Mouse (Mus musculus) midbrain, embryonic 14.5 days (tissue): ENCODE measurements at regions not wholly inside any gene's neighbourhood (a gene's known extent, or its start where the extent isn't known, plus 50 kb on each side); places are given as distances from the start of the nearest gene placed in this dataset.
A peak's percentile ranks its signal among the peaks of the same experiment; 100 is the strongest.

Experiments used
- ATAC-seq: fragments of 200-750 bp; cut with Nextera tagmentation; 2 replicates; pipeline ENCODE4 v1.8.0; 2017; ENCODE audit warnings: moderate number of reproducible peaks, moderate library complexity; ENCODE audit not compliant: low FRiP score, low TSS enrichment
- DNase-seq: peaks from one replicate; pipeline ENCODE4 v3.0.0-alpha.2; 2015
- H3K27ac ChIP-seq: fragments of 300-500 bp; sonication (generic); replicated peaks from 2 replicates; pipeline ENCODE4 v1.5.1; 2014; ENCODE audit warnings: mild to moderate bottlenecking, low read depth, low read length, moderate library complexity
- H3K27me3 ChIP-seq: fragments of 300-500 bp; sonication (generic); 2 replicates; pipeline ENCODE4 v1.6.1; 2014; ENCODE audit warnings: low read length, control low read depth, mixed read lengths; ENCODE audit not compliant: control insufficient read depth, insufficient read depth
- H3K36me3 ChIP-seq: fragments of 300-500 bp; sonication (generic); 2 replicates; pipeline ENCODE4 v1.6.1; 2014; ENCODE audit warnings: low read length, control low read depth; ENCODE audit not compliant: control insufficient read depth, insufficient read depth
- H3K4me1 ChIP-seq: fragments of 300-500 bp; sonication (generic); 2 replicates; pipeline ENCODE4 v1.6.1; 2014; ENCODE audit warnings: mild to moderate bottlenecking, antibody characterized with exemption, low read length, control low read depth; ENCODE audit not compliant: control insufficient read depth, insufficient read depth
- H3K4me2 ChIP-seq: fragments of 300-500 bp; sonication (generic); 2 replicates; pipeline ENCODE4 v1.6.1; 2014; ENCODE audit warnings: mild to moderate bottlenecking, low read length, moderate library complexity
- H3K4me3 ChIP-seq: fragments of 300-500 bp; sonication (generic); replicated peaks from 2 replicates; pipeline ENCODE4 v1.5.1; 2014; ENCODE audit warnings: low read depth, low read length
- H3K9ac ChIP-seq: fragments of 300-500 bp; sonication (generic); replicated peaks from 2 replicates; pipeline ENCODE4 v1.6.1; 2014; ENCODE audit warnings: mild to moderate bottlenecking, low read length, moderate library complexity
- H3K9me3 ChIP-seq: fragments of 300-500 bp; sonication (generic); 2 replicates; pipeline ENCODE4 v1.6.1; 2016; ENCODE audit warnings: low read length, control low read depth, mixed read lengths; ENCODE audit not compliant: control insufficient read depth
- WGBS: fragments of 180-500 bp; shearing (Covaris S2); extraction: QIAGEN DNeasy Blood & Tissue Kit; methylation state at CpG from one replicate; pipeline ENCODE4 v1.1.7; 2014; 5-methylcytosine and 5-hydroxymethylcytosine counted together

DNA sequence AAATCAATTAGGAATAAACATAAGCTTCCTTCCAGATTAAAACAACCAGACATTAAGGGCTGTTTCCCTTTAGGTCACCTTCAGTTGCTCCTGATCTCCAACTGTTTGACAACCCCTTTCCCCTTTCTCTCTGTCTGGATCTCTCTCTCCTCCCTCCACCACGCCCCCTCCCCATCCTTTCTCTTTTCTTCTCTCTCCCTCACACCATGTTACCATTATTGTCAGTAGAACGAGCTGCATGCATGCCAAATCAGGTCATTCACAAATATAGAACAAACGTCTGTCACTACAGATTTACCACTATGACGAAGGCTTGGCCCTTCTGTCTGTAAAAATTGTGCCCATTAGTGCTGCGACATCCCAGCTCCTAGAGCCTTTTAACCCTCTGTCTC, 258.9 kb downstream of the Cd83 start:
- H3K4me3 ChIP-seq = no peak overlapping the region
- H3K27me3 ChIP-seq = 0 out of 2 replicates have a peak, but pooled peaks cover 4% of the 10 kb centered on the region
- ATAC-seq (peak; percentile 60; the same call in 1 of the 2 replicates), DNase-seq (peak; percentile 69)
- H3K9me3 ChIP-seq = no peaks in the 10 kb centered on the region
- H3K27ac ChIP-seq = peak overlapping the region; percentile 39; the same call in 1 of the 2 replicates
- peaks cover 16% of the 10 kb centered on the region for H3K4me1 ChIP-seq
- 5% methylated on average over 5 of the region's 5 CpGs for WGBS
- H3K9ac ChIP-seq = no peak overlapping the region
- H3K36me3 ChIP-seq = no peaks in the 10 kb centered on the region
- peak overlapping the region; percentile 13; the same call in 1 of the 2 replicates for H3K4me2 ChIP-seq

DNA sequence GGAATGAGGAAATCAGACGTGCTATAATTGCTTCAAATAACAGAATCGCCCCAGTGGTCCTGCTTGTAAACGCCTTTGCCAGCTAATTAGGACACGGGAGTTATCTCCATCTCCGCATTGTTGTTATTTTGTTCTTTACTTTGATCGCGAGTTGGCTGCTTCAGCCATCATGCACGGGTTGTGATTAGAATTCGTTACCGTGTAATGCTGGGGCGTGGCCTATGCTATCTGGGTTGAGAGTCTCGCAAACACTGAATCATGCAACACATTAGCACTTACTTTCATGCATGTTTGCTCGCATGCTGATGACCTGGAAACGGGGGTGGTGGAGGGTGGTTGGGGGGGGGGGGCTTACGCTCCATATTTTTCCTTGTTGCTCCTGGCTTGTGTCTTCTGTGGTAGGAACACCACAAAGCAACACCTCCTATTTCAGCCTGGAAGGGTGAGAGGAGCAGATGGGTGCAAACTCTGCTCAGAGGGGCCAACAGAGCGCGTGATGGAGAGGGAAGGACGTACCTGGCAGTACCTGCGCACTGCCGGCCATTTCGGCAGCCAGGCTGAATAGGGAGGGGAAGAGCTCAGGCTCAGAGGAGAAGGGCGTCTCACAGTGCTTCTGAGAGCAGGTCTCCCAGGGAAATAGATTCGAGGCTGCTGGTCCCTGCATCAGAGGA, 260.1 kb downstream of the Cd83 start:
- Histone ChIP-seq H3K4me2 (no peak overlapping the region), H3K36me3 (no peaks in the 10 kb centered on the region), H3K27ac (no peak overlapping the region), H3K27me3 (no peaks in the 10 kb centered on the region), H3K9me3 (no peaks in the 10 kb centered on the region), H3K9ac (no peak overlapping the region), H3K4me1 (peaks cover 16% of the 10 kb centered on the region), H3K4me3 (no peak overlapping the region)
- DNase-seq = no peak
- 55% methylated on average over 23 of the region's 23 CpGs for WGBS
- ATAC-seq = no peak

DNA sequence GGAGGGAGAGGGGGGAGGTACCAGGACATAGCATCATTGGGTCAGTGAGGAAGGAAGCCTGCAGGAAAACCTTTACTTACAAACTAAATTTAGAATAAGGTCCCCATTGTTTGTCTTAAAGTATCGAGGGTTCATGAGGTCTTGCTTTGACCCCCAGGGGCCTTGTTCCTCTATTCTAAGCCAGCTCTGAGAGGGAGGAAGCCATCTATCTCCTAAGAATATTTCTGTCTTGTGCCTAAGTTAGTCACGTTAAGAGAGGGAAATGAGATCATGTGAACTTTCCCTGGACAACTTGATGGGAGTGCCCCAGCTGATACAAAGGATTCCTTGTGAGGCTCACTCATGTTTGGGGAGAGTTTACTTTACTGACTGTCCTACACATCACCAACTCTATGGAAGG, 261.9 kb downstream of the Cd83 start:
- no peak overlapping the region for H3K27ac ChIP-seq
- no peak overlapping the region for H3K9ac ChIP-seq
- no peak overlapping the region for H3K4me2 ChIP-seq
- peaks cover 16% of the 10 kb centered on the region for H3K4me1 ChIP-seq
- WGBS = 77% methylated on average over 2 of the region's 2 CpGs
- no peaks in the 10 kb centered on the region for H3K9me3 ChIP-seq
- ATAC-seq = no peak
- DNase-seq = no peak
- no peaks in the 10 kb centered on the region for H3K27me3 ChIP-seq
- no peak overlapping the region for H3K4me3 ChIP-seq
- H3K36me3 ChIP-seq = no peaks in the 10 kb centered on the region

DNA sequence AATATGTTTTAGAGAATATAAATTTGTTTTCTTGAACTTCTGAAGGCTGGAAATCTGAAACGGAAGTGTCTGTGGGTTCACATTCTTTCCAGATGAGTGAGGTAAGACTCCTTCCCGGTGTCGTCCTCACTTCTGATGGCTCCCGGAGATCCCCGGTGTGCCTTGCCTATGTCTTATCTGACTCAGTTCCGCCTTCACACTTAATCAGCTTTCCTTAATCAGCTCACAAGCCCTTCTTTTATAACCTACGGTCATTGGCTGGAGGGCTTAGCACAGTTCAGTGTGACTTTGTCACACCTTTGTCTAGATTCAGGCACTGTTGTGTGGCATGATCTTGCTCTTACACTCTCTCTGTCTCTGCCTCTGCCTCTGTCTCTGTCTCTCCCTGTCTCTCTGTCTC, 269.6 kb downstream of the Cd83 start:
- Histone ChIP-seq H3K27me3 (peaks cover 4% of the 10 kb centered on the region; the same call in 1 of the 2 replicates), H3K4me3 (no peak overlapping the region), H3K36me3 (no peaks in the 10 kb centered on the region), H3K27ac (no peak overlapping the region), H3K9ac (no peak overlapping the region), H3K4me1 (peaks cover 17% of the 10 kb centered on the region; the same call in 1 of the 2 replicates), H3K4me2 (no peak overlapping the region), H3K9me3 (no peaks in the 10 kb centered on the region)
- DNase-seq = no peak
- no peak for ATAC-seq
- 22% methylated on average over 7 of the region's 7 CpGs for WGBS

DNA sequence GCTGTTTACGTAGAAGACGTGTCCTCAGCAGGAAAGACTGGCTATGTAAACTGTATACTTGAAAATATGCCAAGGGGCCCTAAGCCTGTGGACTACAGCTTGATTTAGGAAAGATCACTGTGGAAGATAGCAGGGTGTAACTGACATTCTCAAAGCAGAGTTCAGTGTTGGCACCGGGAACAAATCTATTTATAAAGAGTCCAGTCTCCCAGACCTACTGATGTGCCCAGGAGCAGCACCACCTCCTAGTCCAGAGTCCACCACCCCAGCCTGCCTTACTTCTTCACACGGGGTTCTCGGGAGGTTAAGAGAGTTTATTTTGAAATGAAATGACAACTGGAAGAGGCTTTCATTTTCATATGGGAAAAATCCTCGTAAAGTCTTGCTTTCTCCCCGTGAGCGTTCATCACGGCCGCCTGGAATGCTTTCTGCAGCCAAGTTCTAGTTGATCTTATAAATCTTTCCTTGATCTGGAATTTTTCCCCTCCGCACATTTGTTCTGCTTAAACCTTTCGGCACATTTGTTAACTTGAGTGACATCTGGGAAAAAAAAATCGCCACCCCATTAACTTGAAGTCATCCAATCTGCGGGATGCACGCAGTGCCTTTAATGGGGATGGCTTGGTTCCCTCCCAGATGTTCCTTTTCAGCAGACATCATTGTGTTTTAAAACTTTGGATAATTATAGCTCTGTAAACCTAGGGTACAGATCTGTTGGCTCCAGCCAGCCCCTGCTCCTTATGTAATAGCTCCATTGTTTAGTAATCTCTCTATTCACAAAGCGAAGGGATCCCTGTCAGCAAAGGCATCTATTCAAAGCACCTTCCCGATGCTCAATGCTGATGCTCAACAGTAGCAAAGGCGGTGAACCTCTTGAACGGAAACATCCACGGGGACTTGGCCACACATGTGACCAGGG, 271.3 kb downstream of the Cd83 start:
- 29% methylated on average over 20 of the region's 20 CpGs for WGBS
- no peak for ATAC-seq
- peak; percentile 46 for DNase-seq
- H3K9ac ChIP-seq = no peak overlapping the region; the same call in 1 of the 2 replicates
- H3K9me3 ChIP-seq = no peaks in the 10 kb centered on the region
- H3K4me2 ChIP-seq = peak overlapping the region; percentile 11
- H3K36me3 ChIP-seq = no peaks in the 10 kb centered on the region
- H3K4me3 ChIP-seq = no peak overlapping the region
- H3K27me3 ChIP-seq = peaks cover 4% of the 10 kb centered on the region
- H3K4me1 ChIP-seq = peaks cover 17% of the 10 kb centered on the region; the same call in 1 of the 2 replicates
- no peak overlapping the region for H3K27ac ChIP-seq

DNA sequence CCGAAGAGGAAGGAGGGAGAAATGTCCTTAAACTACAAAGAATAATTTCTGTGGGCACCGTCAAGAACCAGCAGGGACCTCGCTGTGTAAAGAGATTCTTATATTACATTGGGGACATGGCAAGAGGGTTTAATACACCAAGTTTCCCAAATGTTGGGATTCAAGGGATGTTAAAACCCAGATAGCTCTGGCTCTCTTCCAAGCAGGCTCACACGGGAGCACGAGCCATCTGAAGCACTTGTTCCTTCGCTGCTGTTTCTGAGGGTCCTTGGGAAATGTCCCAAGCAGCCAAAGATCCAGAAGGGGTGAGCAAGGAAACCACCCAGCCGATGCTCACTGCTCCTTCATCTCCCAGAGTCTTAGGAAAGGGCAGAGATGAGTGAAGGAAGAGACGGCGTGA, 272.1 kb downstream of the Cd83 start:
- Histone ChIP-seq H3K27me3 (peaks cover 6% of the 10 kb centered on the region), H3K4me2 (no peak overlapping the region), H3K9ac (no peak overlapping the region), H3K9me3 (no peaks in the 10 kb centered on the region), H3K4me1 (peaks cover 18% of the 10 kb centered on the region), H3K4me3 (no peak overlapping the region), H3K27ac (no peak overlapping the region), H3K36me3 (no peaks in the 10 kb centered on the region)
- 69% methylated on average over 9 of the region's 9 CpGs for WGBS
- no peak for ATAC-seq
- DNase-seq = no peak

DNA sequence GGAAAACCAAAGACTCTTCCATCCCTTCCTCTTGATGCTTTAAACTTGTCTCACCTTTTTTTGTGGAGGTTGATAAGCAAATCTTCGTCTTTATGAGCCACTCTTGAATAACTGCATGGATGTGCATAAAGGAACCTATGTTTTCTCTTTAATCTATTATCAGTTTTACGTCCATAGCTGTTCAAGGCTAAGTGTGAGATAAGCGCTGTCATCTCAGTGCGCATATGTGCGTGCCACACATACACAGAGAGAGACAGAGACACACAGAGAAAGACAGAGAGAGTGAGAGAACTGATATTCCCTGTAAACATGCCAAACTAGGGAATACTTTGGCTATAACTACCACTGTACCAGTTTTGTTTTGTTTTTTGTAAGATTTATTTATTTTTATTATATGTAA, 273.0 kb downstream of the Cd83 start:
- WGBS = 94% methylated on average over 5 of the region's 5 CpGs
- no peak overlapping the region for H3K4me2 ChIP-seq

DNA sequence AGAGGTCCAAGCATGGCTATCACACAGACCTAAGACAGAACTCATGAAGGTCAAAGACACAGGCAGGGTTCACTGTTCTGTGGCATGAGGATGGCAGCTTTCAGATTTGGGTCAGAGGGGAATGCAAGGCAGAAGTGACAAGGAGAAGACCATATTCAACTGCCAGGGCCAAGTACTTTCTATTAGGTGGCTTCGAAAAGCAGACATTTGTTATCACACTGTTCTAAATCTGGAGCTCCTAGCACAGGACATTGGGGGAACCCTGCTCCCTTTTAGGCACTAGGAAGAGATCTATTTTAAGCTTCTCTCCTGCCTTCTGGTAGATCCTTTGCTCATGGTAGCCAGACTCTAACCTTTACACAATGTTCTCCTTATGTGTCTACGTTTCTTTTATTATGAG, 273.7 kb downstream of the Cd83 start:
- H3K27ac ChIP-seq = no peak overlapping the region
- H3K27me3 ChIP-seq = peaks cover 6% of the 10 kb centered on the region
- no peak overlapping the region for H3K4me3 ChIP-seq
- H3K9ac ChIP-seq = no peak overlapping the region
- DNase-seq (no peak), ATAC-seq (no peak)
- no peaks in the 10 kb centered on the region for H3K36me3 ChIP-seq
- no peak overlapping the region for H3K4me2 ChIP-seq
- H3K4me1 ChIP-seq = peaks cover 29% of the 10 kb centered on the region
- no peaks in the 10 kb centered on the region for H3K9me3 ChIP-seq
- 89% methylated on average over 2 of the region's 2 CpGs for WGBS

More for the DNA sequence above, 273.0 kb downstream of the Cd83 start:
- Histone ChIP-seq H3K9me3 (no peaks in the 10 kb centered on the region), H3K27me3 (peaks cover 6% of the 10 kb centered on the region), H3K36me3 (no peaks in the 10 kb centered on the region), H3K4me3 (no peak overlapping the region), H3K4me1 (peaks cover 26% of the 10 kb centered on the region), H3K27ac (no peak overlapping the region), H3K9ac (no peak overlapping the region)
- ATAC-seq (no peak), DNase-seq (no peak)
